Mouse (Mus musculus) layer of hippocampus, adult 18-20 months (tissue): ENCODE results near the gene Kcne1. TPM values are rescaled to one million over a fixed set of nuclear protein-coding genes. Genes with fewer than 3 reads are reported as not detected.
A peak's percentile ranks its signal among the peaks of the same experiment; 100 is the strongest.

ENCODE experiments used
- DNase-seq, 2 experiments: peaks; one replicate each; pipeline ENCODE4 v3.0.0; 2022; ENCODE audit warnings: low spot score in 2 of 2
- total RNA-seq, 2 experiments: library from RNA; stranded (reverse); gene quantifications; 2 replicates each; pipeline ENCODE4 v1.2.3; 2021

The Kcne1 gene
- total RNA-seq, 2 experiments from 2014 or later = not detected

- DNase-seq = no peak
Measured at GRCm38 (mm10) chr16:92357023-92357422, 2.2 kb downstream of the Kcne1 start.

GRCm38 (mm10) chr16:92355982-92356381 lies 3.3 kb downstream of the Kcne1 start:
- no peak for DNase-seq

DNA sequence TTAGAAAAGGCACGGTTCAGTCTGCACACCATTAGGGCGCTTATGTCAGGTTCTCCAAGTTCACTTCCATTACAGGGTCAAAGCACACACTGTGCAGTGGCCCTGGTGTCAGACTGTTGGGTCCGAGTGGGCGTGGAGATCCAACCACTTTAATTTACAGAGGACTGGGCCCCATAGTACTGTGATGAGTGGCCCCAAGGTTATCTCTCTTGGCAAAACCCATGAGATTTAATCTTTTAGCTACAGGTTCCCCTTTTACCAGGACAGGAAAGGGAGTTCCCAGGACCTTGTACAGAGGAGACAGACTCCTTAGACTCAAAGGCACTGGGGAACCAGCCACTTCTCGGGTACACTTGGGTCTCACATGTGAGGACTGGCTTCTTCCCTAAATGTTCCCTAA lies 3.9 kb downstream of the Kcne1 start:
- DNase-seq = no peak

DNA sequence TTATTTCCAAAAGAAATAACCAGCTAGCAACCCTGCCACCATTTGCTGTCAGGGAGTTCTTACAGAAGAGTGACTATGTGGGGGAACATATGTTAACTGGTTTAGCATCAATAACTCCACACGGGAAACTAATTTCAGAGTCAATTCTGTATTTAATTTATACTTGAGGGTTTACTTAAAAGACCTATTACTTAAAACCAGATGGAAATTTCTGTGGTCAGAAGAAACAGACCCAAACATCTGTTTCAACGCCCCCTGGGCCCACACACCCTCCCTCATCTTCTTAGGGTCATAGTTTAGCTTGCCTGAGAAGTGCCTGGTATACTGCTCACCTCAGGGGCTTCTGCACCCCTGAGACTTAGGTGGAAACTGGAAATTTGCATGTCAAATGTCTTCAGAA lies 5.4 kb downstream of the Kcne1 start:
- no peak for DNase-seq

- no peak for DNase-seq
Measured at GRCm38 (mm10) chr16:92353295-92353694, 6.0 kb downstream of the Kcne1 start.

- peak; percentile 25 to 57 for DNase-seq
Measured at GRCm38 (mm10) chr16:92348941-92349340, 10.3 kb downstream of the Kcne1 start.

- no peak for DNase-seq
Measured at GRCm38 (mm10) chr16:92346297-92346916, 12.9 kb downstream of the Kcne1 start.

GRCm38 (mm10) chr16:92345177-92345576 lies 14.1 kb downstream of the Kcne1 start:
- DNase-seq = no peak

DNA sequence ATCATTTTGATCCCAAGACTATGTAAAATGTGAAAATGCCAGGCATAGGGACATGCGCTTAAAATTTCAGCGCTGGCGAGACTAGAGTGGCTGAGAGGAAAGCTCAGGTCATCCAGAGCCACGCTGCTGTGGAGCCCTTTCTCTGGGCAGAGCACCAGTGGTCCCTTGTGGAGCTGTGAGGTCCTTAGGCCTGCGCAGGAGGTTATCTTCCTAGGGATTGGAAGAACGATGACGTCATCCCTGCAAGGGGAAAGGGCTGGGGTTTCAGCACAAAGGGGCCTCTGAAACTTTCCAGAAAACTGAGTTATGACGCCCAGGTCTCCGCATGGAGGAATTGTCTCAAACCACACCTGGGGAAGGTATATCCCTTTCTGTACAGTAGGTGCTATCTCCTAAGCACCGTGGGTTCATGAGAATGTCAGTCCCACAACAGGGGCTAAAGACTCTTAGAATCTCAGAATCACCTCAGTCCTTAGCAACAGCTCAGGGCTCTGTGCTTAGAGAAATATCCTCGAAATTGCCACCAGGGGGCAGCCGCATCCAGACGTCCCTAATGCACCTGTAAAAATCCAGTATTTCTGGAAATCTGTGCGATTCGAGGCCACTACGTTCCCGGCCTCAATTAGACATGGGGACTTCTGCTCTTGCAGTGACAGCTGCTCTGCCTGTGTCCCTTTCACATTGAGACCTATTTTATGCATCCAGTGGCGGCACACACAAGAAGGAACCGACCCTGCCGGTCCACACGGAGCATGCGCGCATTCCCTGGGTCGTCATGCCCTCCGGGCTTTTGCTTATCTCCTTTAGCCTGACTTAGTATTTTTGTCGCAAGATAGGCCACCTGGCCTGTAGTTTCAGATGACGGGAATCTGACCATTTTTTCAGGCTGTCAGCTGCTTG lies 18.4 kb downstream of the Kcne1 start:
- peak; percentile 51 to 79 for DNase-seq

DNA sequence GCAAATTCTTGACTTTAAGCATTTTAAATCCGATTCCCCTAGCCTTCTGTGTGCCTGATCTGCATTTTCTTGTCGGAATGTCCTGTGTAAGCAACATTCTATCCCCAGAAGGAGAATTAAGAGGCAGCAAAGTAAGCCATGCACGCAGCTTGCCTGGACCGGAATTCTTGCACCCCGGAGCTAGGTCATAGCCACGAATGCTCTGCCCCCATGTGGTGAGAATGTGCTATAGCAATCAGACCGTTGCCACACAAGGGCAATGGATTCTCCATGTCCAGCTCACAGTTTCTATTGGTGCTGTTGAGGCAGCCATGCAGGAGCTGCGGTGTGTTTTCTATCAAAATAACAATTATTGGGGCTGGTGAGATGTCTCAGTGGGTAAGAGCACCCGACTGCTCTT lies 23.0 kb downstream of the Kcne1 start:
- DNase-seq = peak; percentile 57 to 75

DNA sequence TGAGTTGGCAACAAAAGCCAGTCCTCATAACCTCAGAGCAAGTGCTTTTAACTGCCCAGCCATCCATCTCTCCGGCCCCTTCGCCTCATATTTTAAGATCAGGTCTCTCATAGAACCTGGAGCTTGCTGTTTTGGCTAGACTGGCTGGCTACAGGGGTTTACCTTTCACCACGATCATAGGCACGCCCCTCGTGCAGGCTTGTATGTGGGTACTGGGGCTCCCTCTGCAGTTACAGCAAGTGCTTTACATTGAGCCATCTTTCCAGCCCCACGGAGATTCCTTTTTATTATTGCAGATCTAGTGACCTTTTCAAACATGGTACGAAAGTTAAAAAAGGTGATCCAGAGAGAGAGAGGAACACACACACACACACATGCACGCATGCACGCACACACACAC lies 24.7 kb downstream of the Kcne1 start:
- no peak for DNase-seq

DNA sequence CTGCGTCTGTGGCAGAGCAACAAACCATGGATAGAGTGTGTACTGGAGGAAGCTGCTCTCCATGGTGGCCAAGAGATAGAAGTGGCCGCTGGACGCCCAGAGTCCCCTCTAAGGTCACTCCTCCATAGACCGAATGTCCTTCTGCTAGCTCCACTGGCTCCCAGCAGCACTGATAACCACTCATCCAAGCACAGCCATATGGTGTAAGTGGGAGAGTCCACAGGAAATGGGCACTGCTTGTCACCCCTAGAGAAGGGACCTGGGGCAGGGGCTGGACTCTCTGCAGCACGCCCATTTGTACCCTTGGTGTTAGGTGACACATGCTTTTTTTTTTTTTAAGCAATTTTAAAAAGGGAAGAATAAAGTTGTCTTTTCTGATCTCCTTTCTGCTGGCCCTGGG lies 28.3 kb downstream of the Kcne1 start:
- DNase-seq = no peak

DNA sequence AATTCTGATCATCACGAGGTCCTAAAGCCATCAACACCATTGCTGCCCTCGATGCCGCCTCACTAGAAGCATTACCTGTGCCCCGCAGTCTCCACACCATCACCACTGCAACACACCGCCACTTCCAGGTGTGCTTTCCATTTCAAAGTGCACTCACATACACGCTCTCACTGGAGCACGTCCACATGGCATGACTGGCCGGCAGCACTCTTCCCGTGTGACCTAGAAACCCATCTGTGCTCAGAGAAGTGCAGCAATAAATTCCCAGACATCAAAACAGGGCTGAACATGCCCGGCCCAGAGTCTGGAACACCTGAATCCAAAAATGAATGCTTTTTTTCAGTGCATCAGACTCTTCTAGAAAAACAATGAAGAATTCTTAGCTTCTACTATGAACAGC lies 31.4 kb downstream of the Kcne1 start:
- DNase-seq = no peak

DNA sequence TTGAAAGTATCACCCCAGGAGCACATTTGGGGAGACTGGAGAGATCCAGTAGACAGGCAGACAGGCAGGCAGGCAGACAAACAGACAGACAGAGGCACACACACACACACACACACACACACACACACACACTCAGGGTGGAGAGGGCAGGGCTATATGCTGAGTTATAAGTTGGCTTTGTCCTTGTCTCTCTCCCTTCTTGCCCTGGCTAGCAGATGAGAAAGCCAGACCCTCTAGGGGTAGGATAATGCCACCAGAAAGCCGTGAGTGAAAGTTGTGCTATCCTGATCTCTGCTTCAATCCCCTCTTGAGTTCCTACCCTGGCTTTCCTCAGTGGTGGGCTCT lies 34.2 kb downstream of the Kcne1 start:
- no peak for DNase-seq

GRCm38 (mm10) chr16:92324309-92325061 lies 34.8 kb downstream of the Kcne1 start:
- DNase-seq = no peak

DNA sequence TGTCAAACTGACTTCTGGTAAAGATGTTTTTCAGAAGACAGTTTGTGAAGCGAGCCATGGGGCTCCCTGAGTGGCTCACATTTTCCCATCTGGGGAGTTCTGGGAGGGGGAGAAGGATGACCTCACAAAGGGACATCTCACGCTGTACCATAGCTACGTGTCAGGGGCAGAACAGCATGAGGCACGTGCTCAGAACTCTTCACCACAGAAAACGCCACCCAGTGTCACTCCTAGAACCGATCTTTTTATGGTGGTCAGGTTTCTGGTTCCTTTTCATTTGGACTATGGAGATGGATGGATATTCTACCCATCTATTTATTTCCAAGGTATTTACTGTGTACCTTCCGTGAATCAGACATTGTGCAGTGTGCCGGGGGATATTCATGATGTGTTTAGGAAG lies 37.9 kb downstream of the Kcne1 start, which contains the start of gene Fam243:
Fam243 (minus strand) TSS at position 101 of the 400 bp plus-strand sequence.
- no peak for DNase-seq

- no peak for DNase-seq
Measured at GRCm38 (mm10) chr16:92320361-92320760, 38.9 kb downstream of the Kcne1 start.

GRCm38 (mm10) chr16:92319353-92320109 lies 39.7 kb downstream of the Kcne1 start:
- DNase-seq = peak in 1 of 2 experiments; percentile 25

GRCm38 (mm10) chr16:92316049-92316738 lies 43.1 kb downstream of the Kcne1 start:
- no peak for DNase-seq

DNA sequence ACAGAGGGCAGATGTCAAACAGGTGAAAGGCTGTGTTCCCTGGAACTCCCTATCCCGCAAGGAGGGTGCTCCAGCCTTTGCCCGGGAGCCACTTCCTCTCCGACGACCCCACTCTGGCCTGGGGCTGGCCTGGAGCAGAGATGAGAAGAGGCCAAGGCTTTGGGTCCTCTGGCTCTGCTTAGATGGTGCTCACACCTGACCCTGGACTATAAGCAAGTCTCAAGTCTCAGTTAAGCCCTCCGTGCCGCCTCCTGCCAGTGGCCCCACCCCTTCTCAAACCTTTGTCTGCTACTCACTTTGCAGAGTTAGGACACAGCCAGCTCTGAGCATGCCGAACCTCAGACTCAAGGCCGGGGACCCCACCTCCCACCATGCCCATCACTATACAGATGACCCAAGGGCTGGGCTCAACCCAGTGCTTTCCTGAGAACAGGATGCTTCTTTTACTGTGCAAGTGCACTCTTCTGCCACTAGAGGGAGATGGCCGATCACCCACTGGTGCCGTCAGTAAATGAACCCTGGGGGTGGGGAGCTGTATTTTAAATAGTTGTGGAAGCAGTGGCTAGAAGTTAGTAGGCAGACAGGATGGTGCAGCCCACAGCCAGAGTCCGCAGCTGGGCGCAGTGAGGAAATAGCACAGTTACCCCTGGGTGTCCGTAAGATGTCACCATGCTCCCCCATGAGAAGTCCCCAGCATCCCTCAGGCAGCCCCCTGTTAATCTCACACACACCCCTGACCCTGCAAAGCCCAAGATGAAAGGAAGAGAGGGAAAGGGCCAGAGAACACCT lies 45.1 kb downstream of the Kcne1 start:
- peak in 1 of 2 experiments; percentile 51 for DNase-seq
